Mouse (Mus musculus): Measurements from ENCODE around the gene Mad1l1.

Mad1l1 gene

GRCm38 (mm10) chr5:140321756-140322575 is 614 bp upstream of the Mad1l1 start:
- DNase-seq = no peak

- no peak for DNase-seq
Measured at GRCm38 (mm10) chr5:140316716-140317115, 4.6 kb downstream of the Mad1l1 start.

- DNase-seq = no peak
Measured at GRCm38 (mm10) chr5:140307602-140308001, 13.8 kb downstream of the Mad1l1 start.

GRCm38 (mm10) chr5:140306016-140306415 is 15.3 kb downstream of the Mad1l1 start:
- no peak for DNase-seq

GRCm38 (mm10) chr5:140298291-140298690 is 23.1 kb downstream of the Mad1l1 start:
- no peak for DNase-seq

- DNase-seq = peak; percentile 41
Measured at GRCm38 (mm10) chr5:140292152-140292551, 29.2 kb downstream of the Mad1l1 start.

- DNase-seq = no peak
Measured at GRCm38 (mm10) chr5:140289161-140289560, 32.2 kb downstream of the Mad1l1 start.

GRCm38 (mm10) chr5:140288287-140288686 is 33.1 kb downstream of the Mad1l1 start:
- DNase-seq = no peak

GRCm38 (mm10) chr5:140284761-140285160 is 36.6 kb downstream of the Mad1l1 start:
- no peak for DNase-seq

GRCm38 (mm10) chr5:140284011-140284410 is 37.3 kb downstream of the Mad1l1 start:
- DNase-seq = no peak

GRCm38 (mm10) chr5:140282900-140283299 is 38.5 kb downstream of the Mad1l1 start:
- DNase-seq = no peak

GRCm38 (mm10) chr5:140282376-140282775 is 39.0 kb downstream of the Mad1l1 start:
- no peak for DNase-seq

GRCm38 (mm10) chr5:140280205-140280604 is 41.1 kb downstream of the Mad1l1 start:
- DNase-seq = no peak

GRCm38 (mm10) chr5:140276779-140277178 is 44.6 kb downstream of the Mad1l1 start:
- DNase-seq = no peak

GRCm38 (mm10) chr5:140270976-140271685 is 50.2 kb downstream of the Mad1l1 start:
- DNase-seq = no peak

GRCm38 (mm10) chr5:140268396-140268795 is 53.0 kb downstream of the Mad1l1 start:
- no peak for DNase-seq

- DNase-seq = no peak
Measured at GRCm38 (mm10) chr5:140267061-140267460, 54.3 kb downstream of the Mad1l1 start.

- no peak for DNase-seq
Measured at GRCm38 (mm10) chr5:140264825-140265575, 56.4 kb downstream of the Mad1l1 start.

GRCm38 (mm10) chr5:140263754-140264749 is 57.3 kb downstream of the Mad1l1 start:
- peak; percentile 10 for DNase-seq

GRCm38 (mm10) chr5:140262401-140262800 is 59.0 kb downstream of the Mad1l1 start:
- DNase-seq = no peak

GRCm38 (mm10) chr5:140261313-140261712 is 60.0 kb downstream of the Mad1l1 start:
- no peak for DNase-seq

- no peak for DNase-seq
Measured at GRCm38 (mm10) chr5:140258633-140259032, 62.7 kb downstream of the Mad1l1 start.
